Mouse (Mus musculus) layer of hippocampus, adult 2 months (tissue): ENCODE measurements around the gene Cntnap2. TPM values are rescaled to one million over a fixed set of nuclear protein-coding genes. Genes with fewer than 3 reads are reported as not detected.

Source experiments
- DNase-seq, 2 experiments: peaks; one replicate each; pipeline ENCODE4 v3.0.0; 2022; ENCODE audit warnings: low spot score in 2 of 2
- H3K27ac ChIP-seq: fragments of 200-600 bp; 2 replicates; pipeline ENCODE4 v1.8.1; 2022
- H3K4me3 ChIP-seq: fragments of 200-600 bp; 2 replicates; pipeline ENCODE4 v1.8.1; 2022; ENCODE audit warnings: mild to moderate bottlenecking
- CTCF ChIP-seq: fragments of 200-600 bp; conservative IDR thresholded peaks from 2 replicates; pipeline ENCODE4 v1.8.1; 2022; ENCODE audit warnings: antibody characterized with exemption, mild to moderate bottlenecking, moderate library complexity
- total RNA-seq, 2 experiments: library from RNA; stranded (reverse); gene quantifications; 2 replicates each; pipeline ENCODE4 v1.2.3; 2021

Cntnap2 gene
- total RNA-seq, 2 experiments from 2014 or later = 126 to 147 TPM

DNA sequence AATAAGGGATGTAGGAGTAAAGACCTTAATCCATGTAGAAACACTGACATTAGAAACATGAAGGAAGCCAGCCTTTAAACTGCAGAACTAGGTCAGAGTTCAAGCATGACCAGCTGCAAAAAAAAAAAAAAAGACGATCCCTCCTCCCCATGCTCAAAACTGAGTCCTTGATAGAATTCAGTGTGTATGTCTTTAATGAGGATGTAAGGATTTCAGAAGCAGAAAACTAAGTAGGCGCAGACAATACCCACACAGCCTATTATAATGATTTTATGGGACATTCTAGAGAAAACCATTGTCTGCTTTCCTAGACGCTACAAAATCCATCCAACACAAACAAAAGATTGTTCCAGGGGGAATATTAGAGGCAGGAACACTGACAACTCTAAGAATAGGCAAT is 2168.4 kb downstream of the Cntnap2 start:
- no peak overlapping the region for H3K4me3 ChIP-seq
- H3K27ac ChIP-seq = no peak overlapping the region
- no peak for TF ChIP-seq CTCF
- no peak for DNase-seq

DNA sequence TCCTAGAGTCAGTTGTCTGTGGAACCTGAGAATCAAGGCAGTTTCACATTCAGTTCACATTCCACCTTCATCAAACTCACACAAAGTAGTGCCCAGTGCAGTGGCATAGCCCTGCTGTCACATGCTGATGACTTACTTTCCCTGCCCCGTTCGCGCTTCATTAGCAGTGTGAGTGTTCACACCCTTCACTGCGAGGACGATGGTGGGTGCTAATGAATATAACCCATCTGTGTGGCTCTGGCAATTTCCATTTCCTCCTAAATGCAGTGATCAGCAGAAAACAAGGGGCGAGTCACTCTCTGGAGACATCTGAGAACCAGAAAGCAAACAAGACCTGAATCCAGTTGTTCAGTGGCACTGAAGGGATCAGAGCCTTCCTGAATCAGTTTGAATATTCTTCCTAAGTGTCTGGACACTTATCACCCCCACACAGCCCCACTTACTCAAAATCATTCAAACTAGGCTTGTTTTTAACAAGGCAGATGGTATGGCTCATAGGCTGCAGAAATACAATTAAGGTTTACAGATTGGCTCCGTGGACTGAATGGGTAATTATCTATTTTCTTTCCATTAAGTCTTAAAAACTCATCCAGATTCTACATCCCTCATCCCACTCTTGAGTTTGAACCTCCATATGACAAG is 2169.6 kb downstream of the Cntnap2 start:
- TF ChIP-seq CTCF = no peak
- Histone ChIP-seq H3K4me3 (no peak overlapping the region), H3K27ac (no peak overlapping the region)
- peak in 1 of 2 experiments; percentile 24 for DNase-seq

DNA sequence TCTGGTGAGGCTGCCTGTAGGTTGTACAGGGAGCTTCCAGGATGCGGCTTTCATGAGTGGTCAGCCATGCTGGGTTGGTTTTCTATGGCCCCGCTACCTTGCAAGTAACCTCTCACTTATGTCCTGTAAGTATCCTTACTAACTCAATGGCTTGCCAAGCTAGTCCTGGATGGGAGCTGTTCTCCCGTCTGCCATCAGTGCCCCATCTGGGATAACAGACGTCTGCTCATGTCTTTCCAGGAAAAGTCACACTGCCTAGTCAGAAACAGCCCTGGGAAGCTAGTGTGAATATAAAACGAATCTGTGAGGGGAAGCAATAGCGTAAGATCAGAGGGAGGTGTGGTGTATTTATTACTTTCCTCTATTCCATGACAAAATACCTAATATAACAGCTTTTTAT is 2172.4 kb downstream of the Cntnap2 start:
- no peak overlapping the region for H3K4me3 ChIP-seq
- TF ChIP-seq CTCF = no peak
- DNase-seq = peak; percentile 53 to 62
- no peak overlapping the region for H3K27ac ChIP-seq

DNA sequence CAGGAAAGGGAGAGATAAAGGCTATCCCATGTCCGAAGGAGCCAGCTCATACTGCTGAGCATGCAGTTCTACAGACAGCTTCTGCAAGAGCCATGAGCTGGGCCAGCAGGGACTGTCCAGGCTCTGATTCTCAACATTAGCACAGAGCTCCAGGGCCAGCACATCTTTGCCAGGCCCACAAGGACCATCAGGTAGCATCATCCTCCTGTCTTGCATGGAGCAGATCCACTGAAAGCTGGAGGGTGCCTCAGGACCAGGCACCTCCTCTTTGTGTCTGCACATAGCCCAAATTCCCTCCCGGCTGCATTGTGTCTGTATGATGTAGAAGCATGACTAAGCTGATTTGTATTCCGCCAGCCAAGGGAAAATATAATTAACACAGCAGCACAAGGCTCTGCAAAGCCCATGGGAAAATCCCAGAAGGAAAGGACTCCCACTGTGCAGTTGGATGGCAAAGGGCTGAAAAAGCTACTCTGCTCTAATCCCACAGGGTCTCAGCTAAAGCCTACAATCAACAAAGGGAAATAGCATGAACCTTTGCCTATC is 2180.3 kb downstream of the Cntnap2 start:
- DNase-seq = peak; percentile 15 to 50

DNA sequence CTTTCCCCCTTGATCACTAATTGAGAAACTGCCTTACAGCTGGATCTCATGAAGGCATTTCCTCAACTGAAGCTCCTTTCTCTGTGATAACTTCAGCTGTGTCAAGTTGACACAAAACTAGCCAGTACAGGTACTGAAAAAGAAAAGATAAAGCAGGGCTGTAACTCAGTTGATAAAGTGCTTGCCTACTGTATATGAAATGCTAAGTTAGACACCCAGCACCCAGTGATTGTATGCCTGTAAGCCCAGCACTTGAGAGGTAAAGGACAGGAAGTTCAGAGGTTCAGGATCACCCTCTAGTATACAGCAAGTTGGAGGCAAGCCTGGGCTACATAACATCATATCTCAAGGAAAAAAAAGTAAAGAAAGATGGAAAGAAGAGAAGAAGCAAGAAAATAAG is 2182.2 kb downstream of the Cntnap2 start:
- H3K4me3 ChIP-seq = no peak overlapping the region
- no peak overlapping the region for H3K27ac ChIP-seq
- DNase-seq = no peak
- TF ChIP-seq CTCF = no peak

More for the DNA sequence above, 2180.3 kb downstream of the Cntnap2 start:
- Histone ChIP-seq H3K27ac (peak overlapping the region; percentile 75), H3K4me3 (no peak overlapping the region)
- TF ChIP-seq CTCF = no peak

DNA sequence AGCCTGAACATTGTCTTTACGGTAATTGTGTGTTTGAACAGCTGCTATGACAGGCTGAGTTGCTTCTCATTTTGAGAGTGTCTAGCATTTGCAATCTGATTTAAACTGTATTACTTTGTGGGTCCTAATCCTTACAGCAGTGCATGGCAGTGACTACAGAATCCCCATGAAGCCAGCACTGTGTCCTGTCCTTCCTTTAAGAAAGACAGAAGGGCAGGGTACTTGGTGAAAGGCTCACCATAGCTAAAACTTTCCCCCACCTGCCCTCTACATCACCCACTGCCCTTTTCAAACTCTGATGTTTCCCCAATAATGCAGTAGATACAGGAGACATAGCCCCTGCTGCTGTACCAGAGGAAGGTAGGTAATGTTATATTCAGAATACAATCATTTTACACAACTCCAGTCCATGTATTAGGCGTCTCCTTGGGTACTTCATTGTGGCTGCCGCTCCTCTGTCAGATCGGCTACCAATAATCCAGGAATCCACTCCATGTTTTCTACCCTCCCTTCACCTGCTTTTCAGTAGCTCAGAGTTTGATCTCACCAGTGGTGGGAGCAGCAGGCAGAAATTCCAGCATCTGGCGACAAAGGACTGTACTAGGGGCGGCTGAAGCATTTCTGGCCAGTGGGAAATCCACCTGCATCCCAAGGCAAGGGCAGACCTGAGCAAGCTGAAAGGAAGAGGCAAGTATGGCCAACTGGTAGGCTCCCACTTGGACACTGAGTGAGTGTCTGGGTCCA is 2184.9 kb downstream of the Cntnap2 start:
- Histone ChIP-seq H3K4me3 (peak overlapping the region; percentile 51), H3K27ac (peak overlapping the region; percentile 43; the same call in 1 of the 2 replicates)
- TF ChIP-seq CTCF = no peak
- DNase-seq = peak; percentile 65 to 81

DNA sequence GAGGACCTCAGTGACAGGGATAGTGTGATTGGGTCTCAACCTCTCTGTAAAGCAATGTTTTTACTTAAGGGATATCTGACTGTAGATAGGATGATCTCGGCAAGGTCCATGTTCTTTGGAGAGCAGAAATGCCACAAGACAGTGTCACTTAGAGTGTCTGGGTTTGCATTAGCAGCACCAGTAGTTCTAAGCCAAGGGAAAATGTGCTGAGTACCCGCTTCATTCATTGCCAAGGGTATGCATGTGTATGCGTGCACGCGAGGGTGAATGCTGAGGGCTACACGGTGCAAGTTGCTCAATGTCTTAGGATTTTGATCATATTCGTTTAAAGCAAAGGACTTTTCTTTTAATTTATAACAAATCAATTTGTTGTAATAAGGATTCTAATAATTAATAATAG is 2185.5 kb downstream of the Cntnap2 start:
- peak overlapping the region; percentile 51 for H3K4me3 ChIP-seq
- DNase-seq = no peak
- TF ChIP-seq CTCF = no peak
- H3K27ac ChIP-seq = peak overlapping the region; percentile 43; the same call in 1 of the 2 replicates

DNA sequence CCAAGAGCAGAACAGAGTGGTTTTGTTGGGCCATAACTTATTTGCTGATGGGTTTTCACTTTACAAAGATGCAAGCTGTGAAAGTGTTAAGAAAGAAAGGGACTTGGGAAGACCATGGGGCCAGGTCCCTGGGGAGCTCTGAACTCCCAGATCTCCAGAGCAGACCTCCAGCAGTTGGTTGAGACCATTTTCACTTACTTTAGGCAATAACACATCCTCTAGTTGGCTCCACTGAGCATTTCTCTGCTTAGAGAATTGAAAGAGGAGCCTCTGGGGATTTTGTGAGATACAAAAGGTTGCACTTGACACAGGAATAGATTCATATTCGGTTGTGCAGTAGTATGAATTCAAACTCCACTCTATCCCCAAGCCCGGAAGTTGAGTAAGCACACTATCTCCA is 2196.1 kb downstream of the Cntnap2 start:
- Histone ChIP-seq H3K4me3 (no peak overlapping the region), H3K27ac (no peak overlapping the region)
- no peak for DNase-seq
- peak; percentile 51 for TF ChIP-seq CTCF

DNA sequence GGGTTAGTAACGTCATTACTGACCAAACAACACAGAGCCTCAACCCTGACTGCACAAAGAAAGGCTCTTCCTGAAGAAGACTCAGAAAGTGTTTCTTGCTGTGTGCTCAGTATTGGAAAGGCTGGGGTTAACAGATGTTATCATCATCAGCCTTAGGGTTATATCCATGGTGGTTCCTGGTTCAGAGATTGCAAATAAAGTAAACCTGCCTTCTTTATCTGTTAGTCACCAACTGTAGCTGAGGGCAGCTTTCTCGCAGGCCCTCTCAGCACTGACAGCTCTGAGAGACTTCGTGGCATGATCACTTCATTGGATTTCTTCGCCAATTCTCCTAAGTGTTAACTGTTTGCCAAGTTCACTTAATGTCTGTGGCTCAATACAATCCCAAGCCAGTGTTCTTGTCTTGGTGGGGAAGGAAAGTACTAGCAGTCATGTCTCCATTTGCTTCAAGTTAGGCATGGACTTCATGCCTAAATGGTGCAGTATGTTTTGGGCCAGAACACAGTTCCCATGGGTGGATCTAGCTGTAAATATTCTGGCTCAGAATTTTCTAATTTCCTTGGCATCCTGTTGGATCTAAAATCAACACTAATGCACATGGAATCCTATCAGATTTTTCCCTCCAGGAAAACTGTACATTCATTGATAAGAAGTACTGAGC is 2197.2 kb downstream of the Cntnap2 start:
- Histone ChIP-seq H3K4me3 (no peak overlapping the region), H3K27ac (no peak overlapping the region)
- DNase-seq = no peak
- no peak for TF ChIP-seq CTCF

DNA sequence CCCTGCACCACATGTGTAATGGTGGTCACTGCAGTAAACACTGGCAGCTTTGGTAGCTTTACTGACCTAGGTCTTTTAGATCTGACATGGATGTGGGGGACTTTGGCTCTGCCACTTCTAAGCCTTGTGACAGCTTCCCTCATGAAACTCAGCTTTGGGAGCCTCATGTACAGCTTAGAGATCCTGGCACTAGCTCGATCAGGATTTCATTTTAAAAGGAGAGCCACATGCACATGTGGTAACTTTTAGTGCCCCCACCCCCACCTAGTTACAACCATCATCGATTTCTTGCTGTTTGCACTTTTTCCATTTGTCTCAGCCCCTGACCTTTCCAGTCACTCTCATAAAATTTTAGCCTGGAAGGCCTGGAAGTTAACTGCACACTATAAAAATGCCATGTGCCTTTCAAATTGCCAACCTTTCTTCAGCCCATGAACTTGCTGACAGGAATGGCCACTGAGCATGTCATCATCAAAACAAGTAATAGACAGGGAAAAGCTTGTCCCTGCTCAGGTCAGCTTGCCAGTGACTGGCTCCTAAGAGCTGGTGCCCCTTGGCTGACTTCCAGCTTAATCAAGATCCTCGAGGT is 2197.9 kb downstream of the Cntnap2 start:
- H3K27ac ChIP-seq = no peak overlapping the region
- no peak for TF ChIP-seq CTCF
- no peak overlapping the region for H3K4me3 ChIP-seq
- DNase-seq = no peak

DNA sequence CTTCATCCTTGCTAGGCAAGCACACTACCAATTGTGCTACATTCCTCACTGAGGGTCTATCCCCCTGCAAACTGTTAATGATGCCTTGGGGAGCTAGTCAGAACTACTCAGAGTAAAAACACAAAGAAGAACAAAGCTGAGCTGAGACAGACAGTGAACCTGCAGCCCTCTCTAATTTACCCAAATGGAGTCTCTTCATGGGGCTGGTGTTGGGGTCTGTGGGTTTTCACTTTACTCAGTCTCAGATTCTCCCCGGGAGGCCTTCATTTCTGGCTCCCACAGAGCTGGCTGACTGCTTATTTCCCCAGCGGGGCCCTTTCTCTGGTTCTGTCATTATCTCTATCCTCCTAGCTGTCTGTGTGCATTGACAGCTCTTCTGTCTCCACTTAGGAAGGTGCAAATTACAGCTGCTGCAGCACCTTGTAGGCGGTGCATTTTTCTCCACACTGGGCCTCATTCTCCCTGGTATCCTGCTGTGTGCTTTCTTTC is 2200.5 kb downstream of the Cntnap2 start:
- no peak for DNase-seq
- Histone ChIP-seq H3K27ac (no peak overlapping the region), H3K4me3 (no peak overlapping the region)
- no peak for TF ChIP-seq CTCF

DNA sequence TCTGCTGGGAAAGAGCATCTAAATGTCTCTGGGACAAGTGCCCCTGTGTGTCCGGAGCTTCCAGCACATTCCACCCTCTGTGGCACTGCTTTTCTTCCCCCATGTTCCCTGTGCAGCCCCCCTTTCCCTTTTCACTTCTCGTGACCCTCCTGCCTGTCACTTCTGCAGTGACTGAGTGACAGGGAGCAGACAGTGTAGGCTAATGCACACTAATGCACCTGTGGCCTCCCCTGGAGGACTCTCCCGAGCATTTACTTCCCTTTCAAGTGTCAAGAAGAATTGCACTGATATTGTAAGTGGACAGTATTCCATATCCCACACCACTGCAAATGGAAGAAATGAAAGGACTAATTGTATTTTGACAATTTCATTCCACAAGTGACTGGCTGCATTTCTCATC is 2208.1 kb downstream of the Cntnap2 start:
- Histone ChIP-seq H3K4me3 (no peak overlapping the region), H3K27ac (no peak overlapping the region)
- DNase-seq = no peak
- TF ChIP-seq CTCF = no peak

DNA sequence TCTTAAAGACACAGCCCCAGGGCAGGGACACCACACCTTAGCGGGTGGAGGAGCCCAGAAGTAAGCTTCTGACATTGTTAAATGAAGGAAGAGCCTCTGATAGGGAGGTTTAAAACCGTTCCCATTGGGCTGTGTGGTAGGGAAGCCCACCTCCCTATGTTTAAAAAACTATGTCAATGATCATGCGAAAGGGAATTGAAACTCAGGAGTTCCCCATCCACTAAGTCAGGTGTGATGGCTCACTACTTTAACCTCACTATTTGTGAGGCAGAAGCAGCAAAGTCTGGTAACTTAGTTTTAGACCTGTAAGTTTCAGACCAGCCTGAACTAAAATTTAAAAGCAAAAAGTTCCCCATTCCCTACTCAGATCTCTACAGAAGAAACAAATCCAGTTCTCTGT is 2210.3 kb downstream of the Cntnap2 start:
- H3K4me3 ChIP-seq = no peak overlapping the region
- no peak for DNase-seq
- no peak for TF ChIP-seq CTCF
- H3K27ac ChIP-seq = no peak overlapping the region
